Mouse (Mus musculus) kidney, postnatal 0 days (tissue): ENCODE results near the gene Kmt2d. TPM values are rescaled to one million over a fixed set of nuclear protein-coding genes. Genes with fewer than 3 reads are reported as not detected.
A peak's percentile ranks its signal among the peaks of the same experiment; 100 is the strongest.

ENCODE experiments used
- ATAC-seq: fragments of 200-750 bp; cut with Nextera tagmentation; replicated peaks from 2 replicates; pipeline ENCODE4 v1.8.0; 2017; ENCODE audit warnings: low read depth, moderate number of reproducible peaks, moderate TSS enrichment, moderate library complexity; ENCODE audit not compliant: low FRiP score
- DNase-seq: peaks from one replicate; pipeline ENCODE4 v3.0.0-alpha.2; 2016; ENCODE audit warnings: low spot score
- H3K27ac ChIP-seq: fragments of 300-500 bp; sonication (generic); 2 replicates; pipeline ENCODE4 v1.5.1; 2014; ENCODE audit warnings: mild to moderate bottlenecking
- H3K27me3 ChIP-seq: fragments of 300-500 bp; sonication (generic); 2 replicates; pipeline ENCODE4 v1.6.1; 2014; ENCODE audit warnings: low read length, mixed read lengths; ENCODE audit not compliant: insufficient read depth
- H3K36me3 ChIP-seq: fragments of 300-500 bp; sonication (generic); 2 replicates; pipeline ENCODE4 v1.6.1; 2014; ENCODE audit warnings: low read length, mixed read lengths; ENCODE audit not compliant: insufficient read depth
- H3K4me1 ChIP-seq: fragments of 300-500 bp; sonication (generic); replicated peaks from 2 replicates; pipeline ENCODE4 v1.6.1; 2014; ENCODE audit warnings: antibody characterized with exemption, low read length, mixed read lengths; ENCODE audit not compliant: insufficient read depth
- H3K4me2 ChIP-seq: fragments of 300-500 bp; sonication (generic); 2 replicates; pipeline ENCODE4 v1.6.1; 2014; ENCODE audit warnings: mild to moderate bottlenecking, low read length, moderate library complexity, mixed read lengths
- H3K4me3 ChIP-seq: fragments of 300-500 bp; sonication (generic); replicated peaks from 2 replicates; pipeline ENCODE4 v1.5.1; 2014; ENCODE audit warnings: low read depth, low read length
- H3K9ac ChIP-seq: fragments of 300-500 bp; sonication (generic); 2 replicates; pipeline ENCODE4 v1.6.1; 2014; ENCODE audit warnings: low read depth, low read length
- H3K9me3 ChIP-seq: fragments of 300-500 bp; sonication (generic); replicated peaks from 2 replicates; pipeline ENCODE4 v1.6.1; 2016; ENCODE audit warnings: low read length, inconsistent platforms, mixed read lengths
- CTCF ChIP-seq: IDR thresholded peaks from 2 replicates; pipeline ENCODE4 v1.5.1; 2016; ENCODE audit warnings: antibody characterized with exemption, low read depth, mild to moderate bottlenecking, moderate library complexity
- WGBS: fragments of 180-500 bp; shearing (Covaris S2); extraction: QIAGEN DNeasy Blood & Tissue Kit; methylation state at CpG from one replicate; pipeline ENCODE4 v1.1.7; 2014; 5-methylcytosine and 5-hydroxymethylcytosine counted together
- polyA plus RNA-seq: library from polyadenylated mRNA; unstranded; fragments of >200 nt; fragmentation: Nextera tagmentation; extraction: Ambion mirVana; gene quantifications from 2 replicates; pipeline ENCODE4 v1.2.1, GENCODE M21; 2015

Gene Kmt2d
- polyA plus RNA-seq, 1 experiment from 2014 or later: 6.4 TPM

- Histone ChIP-seq H3K4me1 (peaks cover 33% of the 10 kb centered on the region), H3K4me2 (peak overlapping the region; percentile 57), H3K9ac (peak overlapping the region; percentile 35; the same call in 1 of the 2 replicates), H3K9me3 (no peaks in the 10 kb centered on the region), H3K36me3 (no peaks in the 10 kb centered on the region), H3K27ac (peak overlapping the region; percentile 42; the same call in 1 of the 2 replicates), H3K4me3 (peak overlapping the region; percentile 29), H3K27me3 (peaks cover 42% of the 10 kb centered on the region)
- WGBS: 4% methylated on average over 41 of the region's 41 CpGs
- DNase-seq (peak; percentile 40), ATAC-seq (no peak)
- 0 out of 2 replicates have a peak, but pooled peaks have one; percentile 2 for TF ChIP-seq CTCF
Measured at GRCm38 (mm10) chr15:98895635-98896589, 24.9 kb upstream of the Kmt2d start.

- H3K9ac ChIP-seq: peak overlapping the region; percentile 35; the same call in 1 of the 2 replicates
- DNase-seq: no peak
- H3K36me3 ChIP-seq: no peaks in the 10 kb centered on the region
- peak overlapping the region; percentile 97 for H3K4me2 ChIP-seq
- no peak for ATAC-seq
- peaks cover 33% of the 10 kb centered on the region for H3K4me1 ChIP-seq
- peak overlapping the region; percentile 51 for H3K4me3 ChIP-seq
- H3K27ac ChIP-seq: 0 out of 2 replicates have a peak overlapping the region, but pooled peaks have one; percentile 42
- H3K9me3 ChIP-seq: no peaks in the 10 kb centered on the region
- 8% methylated on average over 38 of the region's 38 CpGs for WGBS
- H3K27me3 ChIP-seq: peaks cover 42% of the 10 kb centered on the region
- no peak for TF ChIP-seq CTCF
Measured at GRCm38 (mm10) chr15:98894746-98895634, 24.0 kb upstream of the Kmt2d start.

GRCm38 (mm10) chr15:98893940-98894745 lies 23.1 kb upstream of the Kmt2d start, which contains the start of gene Rhebl1:
Gene Rhebl1 (minus strand): TSS chr15:98894540.
- no peaks in the 10 kb centered on the region for H3K36me3 ChIP-seq
- H3K4me3 ChIP-seq: peak within 1 kb of the TSS; percentile 51
- peak within 1 kb of the TSS; percentile 55 for H3K9ac ChIP-seq
- DNase-seq (peak; percentile 33), ATAC-seq (no peak)
- no peak for TF ChIP-seq CTCF
- peaks cover 41% of the 10 kb centered on the region for H3K27me3 ChIP-seq
- peak within 1 kb of the TSS; percentile 97 for H3K4me2 ChIP-seq
- H3K4me1 ChIP-seq: peaks cover 33% of the 10 kb centered on the region
- no peaks in the 10 kb centered on the region for H3K9me3 ChIP-seq
- 0 out of 2 replicates have a peak within 1 kb of the TSS, but pooled peaks have one; percentile 42 for H3K27ac ChIP-seq
- WGBS: under 1% methylated on average over 77 of the region's 77 CpGs

DNA sequence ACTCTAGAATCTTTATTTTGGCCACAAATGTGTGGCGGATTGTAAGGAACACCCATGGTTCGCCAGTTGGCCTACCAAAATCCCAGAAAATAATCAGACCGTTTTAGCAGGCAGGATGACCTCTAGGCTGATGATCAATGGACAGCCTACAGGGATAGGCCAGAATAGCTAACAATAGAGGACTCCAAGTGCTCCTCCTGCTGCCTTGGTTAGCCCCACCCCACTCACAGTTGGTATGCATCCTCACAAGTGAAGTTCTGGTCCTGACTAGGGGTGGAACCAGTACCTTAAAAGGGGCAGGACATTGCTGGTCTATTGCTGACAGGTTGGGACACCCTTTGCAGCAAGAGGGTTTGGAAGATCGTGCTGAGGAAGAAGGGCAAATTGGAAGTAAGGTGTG lies 22.0 kb upstream of the Kmt2d start:
- WGBS: 68% methylated on average over 4 of the region's 4 CpGs
- DNase-seq (no peak), ATAC-seq (no peak)
- H3K9ac ChIP-seq: no peak overlapping the region
- no peaks in the 10 kb centered on the region for H3K9me3 ChIP-seq
- no peaks in the 10 kb centered on the region for H3K36me3 ChIP-seq
- no peak overlapping the region for H3K4me3 ChIP-seq
- H3K4me1 ChIP-seq: peaks cover 26% of the 10 kb centered on the region
- no peak overlapping the region for H3K27ac ChIP-seq
- no peak for TF ChIP-seq CTCF
- H3K4me2 ChIP-seq: no peak overlapping the region
- peaks cover 31% of the 10 kb centered on the region for H3K27me3 ChIP-seq

- H3K4me2 ChIP-seq: no peak overlapping the region
- H3K9ac ChIP-seq: no peak overlapping the region
- no peaks in the 10 kb centered on the region for H3K9me3 ChIP-seq
- peaks cover 25% of the 10 kb centered on the region for H3K27me3 ChIP-seq
- H3K4me3 ChIP-seq: no peak overlapping the region
- WGBS: 35% methylated on average over 6 of the region's 6 CpGs
- ATAC-seq: peak; percentile 70
- peak; percentile 96 for DNase-seq
- H3K36me3 ChIP-seq: no peaks in the 10 kb centered on the region
- H3K27ac ChIP-seq: no peak overlapping the region
- peak; percentile 97 for TF ChIP-seq CTCF
- peaks cover 23% of the 10 kb centered on the region for H3K4me1 ChIP-seq
Measured at GRCm38 (mm10) chr15:98891907-98892606, 21.1 kb upstream of the Kmt2d start.
